Mouse (Mus musculus): ENCODE data around the gene Slc7a15.
"Not testable (repeated sequence)": the region's sequence is repeated elsewhere in the genome, so short reads cannot be mapped to it uniquely, and the experiment has no call there.

Slc7a15 gene

GRCm38 (mm10) chr12:8598966-8599365, at the start of gene Slc7a15:
Gene Slc7a15, minus strand, starts transcription at chr12:8599066.
- not testable (repeated sequence) for DNase-seq (ENCODE audit: low spot score)

DNA sequence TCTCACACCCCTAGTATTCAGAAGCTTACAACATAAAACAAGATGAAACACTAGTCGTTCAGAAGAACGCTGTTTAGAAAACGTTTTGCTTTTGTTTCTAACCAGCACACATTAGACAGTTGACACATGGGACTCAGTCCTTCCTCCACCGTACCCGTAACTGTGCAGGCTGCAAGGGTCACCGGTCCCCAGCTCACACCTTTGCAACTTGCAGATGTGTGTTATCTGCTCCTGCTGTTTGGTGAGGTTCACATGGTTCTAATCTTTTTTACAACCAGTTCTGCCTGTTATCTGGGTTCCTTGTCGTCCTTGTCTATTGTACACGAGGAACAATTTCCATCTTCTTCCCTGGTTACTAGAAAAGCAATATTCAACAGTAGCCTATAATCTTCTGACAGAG, 49.3 kb upstream of the Slc7a15 start:
- not testable (repeated sequence) for DNase-seq (ENCODE audit: low spot score)

- DNase-seq (ENCODE audit: low spot score), result no peak
Observed at GRCm38 (mm10) chr12:8641425-8641735, 42.5 kb upstream of the Slc7a15 start.

DNA sequence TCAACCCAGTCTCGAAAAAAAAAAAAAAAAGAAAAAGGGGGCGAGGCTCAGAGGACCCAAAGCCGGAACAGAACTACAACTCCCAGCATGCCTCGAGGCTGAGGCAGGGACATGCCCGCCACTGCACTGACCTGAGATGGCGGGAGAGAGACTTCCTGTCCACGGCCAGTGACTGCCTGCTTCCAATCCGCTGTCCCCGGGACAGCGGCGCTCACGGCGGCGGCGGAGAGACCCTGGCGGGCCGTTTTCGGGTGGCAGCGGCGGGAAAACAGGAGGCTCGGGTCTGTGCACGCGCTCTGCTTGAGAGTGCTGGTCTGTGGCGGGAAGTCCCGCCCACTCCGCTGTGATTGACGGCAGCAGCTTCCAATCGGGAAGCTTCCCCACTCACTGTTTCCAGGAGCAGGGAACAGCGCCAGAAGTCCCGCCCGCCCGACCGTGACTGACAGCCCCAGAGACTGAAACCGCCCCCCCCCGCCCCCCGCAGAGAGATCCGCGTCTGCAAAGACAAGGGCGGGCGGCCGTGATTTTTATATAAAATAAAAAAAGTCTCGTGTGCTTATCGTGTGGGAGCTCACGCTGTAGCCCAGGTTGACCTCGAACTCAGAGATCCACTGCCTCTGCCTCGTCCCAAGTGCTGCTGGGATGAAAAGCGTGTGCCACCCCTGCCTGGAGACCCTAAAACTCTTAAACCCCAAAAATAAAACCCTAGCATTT, 42.0 kb upstream of the Slc7a15 start:
- DNase-seq (ENCODE audit: low spot score), result peak; percentile 99

GRCm38 (mm10) chr12:8640186-8640585, 41.3 kb upstream of the Slc7a15 start:
- not testable (repeated sequence) for DNase-seq (ENCODE audit: low spot score)

- peak; percentile 78 for DNase-seq (ENCODE audit: low spot score)
Observed at GRCm38 (mm10) chr12:8638411-8639087, 39.7 kb upstream of the Slc7a15 start.

DNA sequence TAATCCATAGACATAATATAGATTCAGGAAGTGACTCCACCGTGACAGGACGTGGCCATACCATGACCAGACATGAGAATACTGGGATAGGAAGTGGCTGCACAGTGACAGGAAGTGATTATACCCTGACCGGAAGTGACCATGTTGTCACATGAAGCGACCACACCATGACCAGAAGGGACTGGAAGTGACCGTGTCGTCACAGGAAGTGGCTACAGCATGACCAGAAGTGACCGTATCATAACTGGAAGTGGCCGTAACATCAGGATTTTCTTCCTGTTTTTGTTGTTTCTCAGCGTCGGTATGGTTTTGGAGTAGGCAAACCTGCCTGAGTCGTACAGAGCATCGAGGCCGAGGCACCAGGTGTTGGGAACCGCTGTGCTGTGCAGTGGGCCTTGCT, 38.1 kb upstream of the Slc7a15 start:
- DNase-seq (ENCODE audit: low spot score), result no peak

DNA sequence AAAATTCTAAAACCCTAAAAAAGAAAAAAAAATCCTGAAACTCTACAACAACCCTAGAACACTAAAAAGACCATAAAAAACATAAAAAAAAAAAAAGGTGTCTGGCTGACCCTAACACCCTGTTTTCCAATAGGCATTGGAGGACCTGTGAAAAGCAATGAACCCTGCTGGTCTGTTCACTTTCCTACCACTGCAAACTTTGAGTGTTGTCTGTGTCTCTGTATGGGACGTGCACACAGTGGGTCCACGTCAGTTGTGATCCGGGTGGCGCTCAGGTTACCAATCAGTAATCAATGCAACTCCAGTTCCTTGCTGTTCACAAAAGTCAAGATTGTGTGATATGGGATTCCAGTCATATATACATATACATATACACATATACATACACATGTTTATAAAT, 36.7 kb upstream of the Slc7a15 start:
- DNase-seq (ENCODE audit: low spot score), result no peak

GRCm38 (mm10) chr12:8634306-8634705, 35.4 kb upstream of the Slc7a15 start:
- DNase-seq (ENCODE audit: low spot score), result no peak

DNA sequence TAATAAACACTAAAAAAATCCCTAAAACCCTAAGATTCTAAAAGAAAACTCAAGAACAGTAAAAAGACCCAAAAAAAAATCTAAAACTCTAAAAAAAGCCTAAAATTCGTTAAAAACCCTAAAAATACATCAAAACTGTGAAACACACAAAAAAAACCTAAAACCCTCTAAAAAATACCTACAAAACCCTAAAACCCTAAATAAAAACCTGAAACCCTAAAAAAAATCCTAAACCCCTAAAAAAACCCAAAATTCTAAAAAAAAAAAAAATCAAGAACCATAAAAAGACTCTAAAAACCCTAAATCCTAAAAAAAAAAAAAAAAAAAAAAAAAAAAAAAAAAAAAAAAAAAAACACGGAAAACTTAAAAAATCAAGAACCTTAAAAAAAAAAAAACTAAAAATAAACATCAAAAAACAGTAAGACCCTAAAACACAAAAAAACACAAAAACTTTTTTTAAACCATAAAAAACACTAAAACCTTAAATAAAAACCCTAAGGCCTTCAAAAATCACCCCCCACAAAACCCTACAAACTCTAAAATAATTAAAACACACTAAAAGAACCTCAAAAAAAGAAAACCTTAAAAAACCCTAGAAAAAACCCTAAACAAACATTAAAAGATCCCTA, 34.0 kb upstream of the Slc7a15 start:
- DNase-seq (ENCODE audit: low spot score), result no peak

DNA sequence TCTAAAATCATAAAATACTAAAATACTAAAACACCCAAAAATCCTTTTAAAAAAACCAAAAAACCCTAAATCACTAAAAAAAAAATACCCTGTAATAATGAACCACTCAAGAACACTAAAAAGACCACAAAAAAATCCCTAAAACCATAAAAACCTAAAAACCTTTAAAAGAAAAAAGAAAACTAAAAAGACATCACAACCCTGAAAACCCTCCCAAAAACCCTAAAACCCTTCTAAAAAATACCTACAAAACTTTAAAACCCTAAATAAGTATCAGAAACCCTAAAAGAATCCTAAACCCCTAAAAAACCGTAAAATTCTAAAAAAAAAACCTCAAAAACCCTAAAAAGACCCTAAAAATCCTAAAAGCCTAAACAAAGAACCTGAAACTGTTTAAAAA, 32.8 kb upstream of the Slc7a15 start:
- no peak for DNase-seq (ENCODE audit: low spot score)

GRCm38 (mm10) chr12:8629537-8629936, 30.7 kb upstream of the Slc7a15 start:
- no peak for DNase-seq (ENCODE audit: low spot score)

DNA sequence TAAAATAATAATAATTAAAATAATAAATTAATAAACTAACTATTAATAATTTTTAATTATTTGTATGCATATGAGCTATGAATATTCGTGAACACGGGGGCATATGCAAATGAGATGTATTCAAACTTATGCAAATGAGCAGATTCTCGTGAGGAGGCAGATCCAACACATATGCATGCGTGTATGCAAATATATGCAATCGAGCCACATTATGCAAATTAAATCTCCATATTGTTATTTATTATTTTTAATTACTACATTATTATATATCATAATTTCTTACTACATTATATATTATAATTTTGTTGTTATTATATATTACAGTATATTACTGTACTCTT, 21.8 kb upstream of the Slc7a15 start:
- DNase-seq (ENCODE audit: low spot score), result no peak

- DNase-seq (ENCODE audit: low spot score), result no peak
Observed at GRCm38 (mm10) chr12:8619827-8620677, 21.2 kb upstream of the Slc7a15 start.

GRCm38 (mm10) chr12:8618271-8618670, 19.4 kb upstream of the Slc7a15 start:
- DNase-seq (ENCODE audit: low spot score), result no peak

GRCm38 (mm10) chr12:8609070-8609469, 10.2 kb upstream of the Slc7a15 start:
- no peak for DNase-seq (ENCODE audit: low spot score)

GRCm38 (mm10) chr12:8595611-8596010, 3.3 kb downstream of the Slc7a15 start:
- DNase-seq (ENCODE audit: low spot score), result no peak

GRCm38 (mm10) chr12:8591326-8591725, 7.5 kb downstream of the Slc7a15 start:
- not testable (repeated sequence) for DNase-seq (ENCODE audit: low spot score)

DNA sequence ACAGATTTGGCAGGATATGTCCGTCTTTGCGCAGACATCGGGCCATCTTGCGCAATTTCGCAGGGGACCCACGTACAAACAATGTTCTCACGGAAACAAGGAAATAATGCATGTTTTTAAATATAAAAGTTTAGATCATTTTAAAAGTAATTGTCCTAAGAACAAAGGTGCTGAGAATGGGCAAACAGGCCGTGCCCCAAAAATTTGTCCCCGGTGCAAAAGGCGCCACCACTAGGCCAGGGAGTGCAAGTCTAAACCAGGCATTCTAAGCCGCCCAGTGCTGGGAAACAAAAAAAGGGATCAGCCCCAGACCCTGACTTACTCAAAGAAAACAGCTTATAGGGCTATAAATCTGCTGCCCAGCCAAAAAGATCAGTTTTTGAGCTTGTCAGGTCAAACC, 25.5 kb downstream of the Slc7a15 start:
- no peak for DNase-seq (ENCODE audit: low spot score)

DNA sequence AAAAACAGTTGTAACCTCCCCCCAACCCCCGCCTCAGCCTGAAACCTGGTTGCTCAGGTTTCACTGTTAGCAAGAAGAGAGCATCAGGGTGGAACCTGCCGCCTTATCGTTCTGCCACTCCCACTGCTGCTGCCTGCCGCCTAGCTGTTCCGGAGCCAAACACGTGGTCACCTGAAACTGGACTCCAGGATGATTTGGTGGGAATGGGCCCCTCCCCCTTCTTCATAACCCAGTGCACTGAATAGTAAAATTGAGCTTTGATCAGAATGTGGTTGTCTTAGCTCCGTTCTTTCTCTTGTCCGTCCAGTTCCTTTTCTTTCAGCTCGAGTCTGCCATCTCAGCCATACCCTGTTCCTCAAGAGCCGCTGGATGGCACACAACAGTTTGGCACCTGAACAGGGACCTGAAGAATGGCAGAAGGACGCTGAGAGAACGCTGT, 26.9 kb downstream of the Slc7a15 start:
- not testable (repeated sequence) for DNase-seq (ENCODE audit: low spot score)

DNA sequence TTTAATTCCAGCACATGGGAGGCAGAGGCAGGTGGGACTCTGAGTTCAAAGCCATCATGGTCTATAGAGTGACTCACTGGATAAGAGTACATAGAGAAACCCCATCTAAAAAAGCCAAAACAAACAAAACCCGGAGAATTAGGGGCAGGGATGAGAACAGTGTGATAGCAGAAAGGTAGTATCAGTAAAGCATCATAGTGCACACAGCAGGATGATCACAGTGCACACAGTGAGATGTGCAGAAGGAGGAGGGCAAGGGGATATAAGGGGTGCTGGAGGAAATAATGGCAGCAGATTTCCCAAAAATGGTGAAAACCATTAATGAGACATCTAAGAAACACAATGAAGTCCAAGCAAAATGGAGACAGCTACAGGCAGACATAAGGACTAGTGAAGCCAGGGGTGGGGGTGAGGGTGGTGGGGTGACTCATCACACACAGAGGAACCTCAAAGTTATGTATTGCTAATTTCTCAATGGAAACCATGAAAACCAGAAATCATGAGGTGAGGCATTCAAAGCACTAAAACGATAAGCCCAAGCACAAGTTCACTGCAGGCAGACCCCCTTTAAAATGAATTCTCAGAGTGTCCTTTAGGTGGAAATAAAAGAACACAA, 27.5 kb downstream of the Slc7a15 start:
- DNase-seq (ENCODE audit: low spot score), result not testable (repeated sequence)

DNA sequence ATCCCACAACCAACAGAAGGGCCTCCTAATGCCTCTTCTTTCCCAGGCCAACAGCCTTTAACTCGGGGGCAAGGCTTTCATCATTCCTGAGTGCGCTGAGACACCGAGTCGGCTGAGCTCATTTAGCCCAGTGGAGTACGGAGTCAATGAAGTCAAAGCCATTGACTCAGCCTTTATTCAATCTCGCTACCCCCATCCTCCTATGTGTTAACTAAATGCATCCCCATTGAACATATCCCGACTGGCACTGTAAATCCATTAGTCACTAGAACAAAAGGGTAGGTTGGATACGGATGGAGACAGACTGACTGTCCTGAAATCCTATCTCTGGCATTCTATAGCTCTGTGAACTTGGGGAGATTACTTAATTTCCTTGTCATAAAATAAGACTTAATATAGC, 36.7 kb downstream of the Slc7a15 start:
- DNase-seq (ENCODE audit: low spot score), result not testable (repeated sequence)

Measured in urinary bladder, postnatal 25 days (tissue).